Mouse (Mus musculus) adrenal gland, postnatal 14 days (tissue): ENCODE measurements around the gene Chchd5. TPM values are rescaled to one million over a fixed set of nuclear protein-coding genes. Genes with fewer than 3 reads are reported as not detected.
A peak's percentile ranks its signal among the peaks of the same experiment; 100 is the strongest.

Experiments used
- DNase-seq: peaks from one replicate; pipeline ENCODE4 v3.0.0; 2021; ENCODE audit warnings: mixed read lengths
- total RNA-seq: library from RNA; stranded (reverse); gene quantifications from 2 replicates; pipeline ENCODE4 v1.2.3, GENCODE M21; 2021

The Chchd5 gene
- total RNA-seq, 1 experiment from 2014 or later: 19.7 TPM

DNA sequence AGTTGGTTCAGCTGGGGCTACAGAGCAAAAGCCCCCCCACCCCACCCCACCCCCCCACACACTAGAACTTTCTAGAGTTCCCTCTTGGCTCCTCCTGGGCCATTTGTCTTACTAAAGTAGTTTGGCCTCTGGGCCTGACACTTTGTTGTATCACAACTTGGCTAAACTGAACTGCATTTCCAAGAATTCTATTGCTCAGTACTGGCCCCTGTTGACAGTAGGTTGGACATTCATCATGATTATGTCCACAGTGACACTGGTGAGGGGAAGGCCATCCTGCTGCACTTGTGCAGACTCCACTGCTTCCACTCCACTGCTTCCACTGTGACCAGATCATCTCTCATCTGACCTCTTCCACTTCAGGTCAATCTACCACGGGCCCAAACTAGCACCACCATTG, 23.3 kb downstream of the Chchd5 start:
- peak; percentile 28 for DNase-seq

DNA sequence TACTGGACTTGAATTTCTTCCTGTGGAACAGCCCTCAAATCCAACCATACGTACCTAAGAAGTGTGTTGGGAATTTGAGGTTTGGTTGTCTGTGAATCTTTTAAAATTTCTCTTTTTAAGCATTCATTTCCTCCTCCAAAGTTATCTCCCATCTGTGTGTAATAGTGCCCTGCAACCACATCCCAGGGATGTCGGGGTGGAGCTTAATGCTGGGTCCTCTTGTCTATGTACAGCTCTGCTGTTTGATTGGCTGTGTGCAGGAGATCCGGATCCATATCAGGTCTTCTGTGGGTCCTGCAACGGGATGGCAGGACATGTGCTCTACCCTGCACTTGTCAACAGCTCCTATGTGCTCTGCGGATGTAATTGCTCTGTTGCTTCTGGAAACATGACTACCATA, 35.3 kb downstream of the Chchd5 start:
- DNase-seq: no peak

DNA sequence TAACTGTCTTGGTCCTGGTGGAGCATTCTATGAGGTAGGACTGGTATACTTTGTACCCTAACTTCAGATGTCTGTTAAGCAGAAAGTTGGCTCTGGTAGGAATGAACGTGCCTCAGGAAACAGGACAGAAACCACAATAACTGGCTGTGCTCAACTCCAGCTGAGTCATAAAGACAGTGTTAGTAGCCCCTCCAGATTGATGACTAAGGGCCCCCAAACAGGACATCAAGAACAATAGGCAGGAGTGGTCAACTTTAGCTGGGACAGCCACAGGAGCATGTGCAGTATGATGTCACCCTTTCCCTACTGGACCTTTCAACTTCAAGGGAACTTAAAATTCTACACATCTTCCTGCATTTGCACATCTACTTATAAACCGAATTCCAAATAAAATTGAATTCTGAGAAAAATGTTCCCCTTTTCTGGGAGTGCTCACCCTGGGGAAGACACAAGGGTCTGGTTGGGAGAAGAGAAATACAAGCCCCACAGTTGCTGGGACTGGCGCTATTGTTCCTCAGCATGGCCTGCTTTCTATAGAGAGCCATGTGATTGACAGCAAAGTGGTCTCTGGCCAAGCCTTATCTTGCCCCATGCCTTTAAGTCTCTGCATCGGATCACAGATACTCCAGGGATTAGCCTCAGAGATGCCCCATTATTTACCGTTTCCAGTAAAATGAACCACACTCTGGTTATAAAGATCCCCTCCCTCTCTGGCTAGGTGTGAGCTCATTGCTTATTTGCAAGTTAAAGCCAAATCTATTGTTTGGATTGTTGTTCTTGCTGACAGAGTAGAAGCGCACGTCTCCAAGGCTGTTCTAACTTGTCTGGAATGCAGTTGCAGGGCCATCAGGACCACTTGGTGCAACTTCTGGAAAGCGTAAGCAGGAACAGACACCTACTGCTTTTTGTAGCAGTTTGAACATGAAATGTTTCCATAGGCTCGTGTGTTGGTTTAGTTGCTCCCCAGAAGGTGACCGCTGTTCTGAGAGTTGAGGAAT, 37.3 kb downstream of the Chchd5 start:
- DNase-seq: no peak

DNA sequence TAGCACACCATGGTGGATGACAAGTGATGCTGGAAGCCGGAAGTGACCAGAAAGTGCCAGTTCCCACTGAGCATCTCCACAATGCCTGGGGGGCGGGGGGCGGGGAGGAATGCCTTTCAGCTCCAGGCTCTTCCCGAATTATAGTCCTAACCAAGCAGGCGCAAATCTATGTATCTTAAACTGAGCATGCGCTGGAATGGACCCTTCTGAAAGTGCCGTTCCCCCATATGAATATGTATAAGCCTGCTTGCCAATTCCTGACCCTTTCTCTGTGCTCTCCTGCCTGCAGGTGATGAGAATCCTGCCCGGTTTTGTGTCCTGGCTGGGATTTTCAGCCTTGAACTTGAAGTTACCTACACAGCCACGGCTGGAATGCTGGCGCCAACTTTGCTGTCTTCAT, 43.9 kb downstream of the Chchd5 start:
- DNase-seq: no peak

DNA sequence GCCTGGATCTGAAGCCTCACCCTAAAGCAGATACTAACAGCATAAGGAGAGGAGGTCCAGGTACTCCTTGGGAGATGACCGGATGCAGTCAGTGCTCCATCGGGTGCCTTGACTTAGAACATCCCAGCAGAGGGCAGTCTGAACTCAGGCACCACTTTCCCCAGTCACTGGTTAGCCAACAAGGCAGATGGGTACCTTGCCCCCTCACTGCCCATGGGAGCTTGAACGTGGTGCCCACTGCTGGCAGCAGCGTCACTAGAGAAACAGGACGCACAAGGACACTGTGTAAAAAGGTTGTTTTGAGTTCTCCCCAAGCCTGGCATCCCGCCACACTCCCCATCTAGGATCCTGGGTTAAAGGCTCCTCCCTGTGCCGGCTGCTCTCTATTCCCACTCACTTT, 45.0 kb downstream of the Chchd5 start:
- DNase-seq: peak; percentile 68

DNA sequence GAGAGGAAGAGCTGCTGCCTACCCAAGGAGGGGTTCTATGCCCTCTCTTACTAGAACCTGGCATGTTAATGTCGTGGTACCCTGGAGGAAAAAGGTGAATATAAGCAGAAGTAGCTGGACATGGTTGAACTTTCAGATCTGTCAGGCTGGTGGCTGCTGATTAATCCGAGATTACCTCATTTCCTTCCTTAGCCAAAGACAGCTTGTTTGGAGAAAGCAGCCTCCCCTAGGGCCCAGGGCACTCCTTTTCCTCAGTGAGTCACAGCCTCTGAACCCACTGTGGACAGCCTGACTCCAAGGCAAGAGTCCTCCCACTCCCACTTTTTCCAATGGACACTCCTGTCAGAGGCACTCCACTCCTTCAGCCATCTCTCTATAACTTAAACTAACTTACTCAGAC, 46.1 kb downstream of the Chchd5 start:
- DNase-seq: no peak

DNA sequence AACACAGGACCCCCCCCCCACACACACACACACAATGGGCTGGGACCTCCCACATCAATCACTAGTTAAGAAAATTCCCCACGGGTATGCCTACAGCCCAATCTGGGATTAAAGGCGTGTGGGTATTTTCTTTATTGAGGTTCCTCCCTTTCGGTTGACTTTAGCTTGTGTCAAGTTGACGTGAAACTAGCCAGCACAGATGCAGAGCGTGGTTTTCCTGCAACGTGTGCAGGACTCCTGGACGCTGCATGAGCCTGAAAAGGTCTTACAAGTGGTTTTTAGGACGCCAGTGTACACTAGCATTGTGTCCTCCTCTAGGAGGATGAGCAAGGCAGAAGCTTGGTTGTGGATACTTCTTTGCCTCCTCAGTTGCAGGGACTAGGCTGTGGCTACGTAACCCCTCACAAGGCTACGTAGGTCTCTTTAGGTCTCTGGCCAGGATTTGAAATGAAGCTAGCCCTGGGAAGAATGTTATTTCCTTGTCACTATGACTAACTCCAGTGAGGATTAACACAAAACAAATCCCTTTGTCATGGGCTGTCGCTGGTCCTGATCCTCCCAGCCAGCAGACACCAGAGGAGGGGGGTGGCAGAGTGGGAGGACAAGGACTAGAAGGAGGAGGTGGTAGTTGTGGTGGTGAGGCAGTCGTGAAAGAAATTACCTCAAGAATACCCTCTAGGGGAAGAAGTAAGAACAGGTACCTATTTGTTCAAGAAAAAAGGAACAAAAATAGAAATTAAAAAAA, 47.3 kb downstream of the Chchd5 start:
- DNase-seq: no peak

DNA sequence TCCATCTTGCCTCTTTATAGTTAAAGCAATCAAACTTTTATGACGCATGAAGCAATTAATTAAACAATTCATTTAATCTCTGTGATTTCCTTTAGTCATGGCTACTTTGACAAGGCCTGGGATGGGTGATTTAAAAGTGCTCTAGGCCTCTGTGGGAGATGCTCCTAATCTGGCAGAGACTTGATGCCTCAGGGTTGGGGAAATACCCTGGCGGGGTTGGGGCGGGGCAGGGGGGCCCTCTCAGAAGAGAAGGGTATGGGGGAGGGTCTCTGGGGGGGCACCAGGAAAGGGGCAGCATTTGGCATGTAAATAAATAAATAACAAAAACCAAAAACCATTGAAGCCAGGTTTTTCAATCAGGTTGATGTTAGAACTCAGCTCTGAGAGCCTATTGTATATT, 48.2 kb downstream of the Chchd5 start:
- no peak for DNase-seq

DNA sequence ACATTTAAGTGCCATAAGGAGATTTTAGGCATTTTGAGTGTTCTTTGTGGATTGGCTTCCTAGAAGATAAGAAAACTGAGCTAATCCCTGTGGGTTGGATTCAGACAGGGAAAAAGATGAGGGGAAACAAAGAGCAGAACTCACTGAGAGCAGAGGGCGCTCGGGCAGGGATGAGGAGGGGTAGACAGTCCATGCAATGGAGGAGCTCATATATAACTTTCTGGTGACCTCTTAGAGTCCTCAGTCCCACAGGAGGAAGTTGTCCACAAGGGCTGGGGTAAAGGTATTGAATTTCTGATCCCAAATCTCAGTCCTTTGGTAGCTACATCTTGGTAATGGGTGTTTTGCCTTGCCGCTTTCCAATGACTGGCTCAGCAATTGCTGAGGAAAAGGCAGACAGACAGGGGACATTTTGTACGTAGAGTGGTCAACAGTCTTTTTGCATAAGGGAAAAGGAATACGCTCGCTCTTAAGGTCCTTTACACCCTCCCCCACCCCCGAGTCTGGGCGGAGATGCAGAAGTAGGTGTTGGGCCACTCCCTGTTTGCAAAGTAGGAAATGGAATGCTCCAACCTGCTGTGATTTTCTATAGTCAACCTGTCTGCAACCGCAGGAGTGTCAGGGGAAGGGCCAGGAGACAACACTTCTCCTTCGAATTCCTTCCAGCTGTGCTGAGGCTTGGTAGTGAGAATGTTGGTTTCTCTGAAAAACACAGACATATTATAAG, 48.8 kb downstream of the Chchd5 start:
- DNase-seq: no peak

DNA sequence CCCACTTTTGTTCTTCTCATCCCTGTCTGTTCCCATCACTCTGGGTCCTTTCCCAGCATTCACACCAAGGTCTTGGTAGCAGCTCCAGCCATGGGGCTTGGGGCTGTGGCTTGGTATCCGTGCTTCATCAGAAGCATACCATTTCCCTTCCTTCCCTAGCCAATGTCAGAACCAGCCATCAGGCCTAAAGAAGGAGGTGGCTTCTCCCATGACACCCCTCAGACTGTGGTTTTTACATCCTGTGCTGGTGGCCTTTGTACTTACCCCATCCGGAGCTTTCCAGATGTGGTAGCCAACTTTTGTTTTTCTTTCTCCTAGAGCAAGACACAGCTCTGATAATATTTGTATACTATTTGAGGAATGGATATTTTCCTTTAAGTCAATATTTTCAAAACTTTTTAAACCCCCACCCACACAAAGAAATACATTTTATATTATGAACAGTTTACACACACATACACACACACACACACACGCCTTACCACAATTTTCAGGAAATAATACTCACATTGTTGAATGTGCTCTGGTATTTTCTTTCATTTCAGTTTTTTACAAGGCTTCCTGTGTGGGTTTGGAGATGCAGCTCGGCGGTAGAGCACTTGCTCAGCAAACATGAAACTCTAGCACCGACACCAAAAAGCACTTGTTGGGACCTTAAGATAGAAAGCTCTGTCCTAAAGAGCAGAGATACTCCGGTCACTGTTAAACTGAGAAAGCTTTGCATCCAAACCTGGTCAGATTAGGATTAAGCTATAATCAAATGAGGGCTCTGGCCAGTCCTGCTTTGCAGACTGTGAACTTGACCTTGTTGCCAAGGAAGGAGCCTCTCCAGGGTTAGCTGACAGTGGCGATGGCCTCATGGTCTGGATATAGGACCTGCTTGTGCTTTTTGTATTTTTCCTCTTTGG, 50.7 kb downstream of the Chchd5 start:
- DNase-seq: peak; percentile 12

DNA sequence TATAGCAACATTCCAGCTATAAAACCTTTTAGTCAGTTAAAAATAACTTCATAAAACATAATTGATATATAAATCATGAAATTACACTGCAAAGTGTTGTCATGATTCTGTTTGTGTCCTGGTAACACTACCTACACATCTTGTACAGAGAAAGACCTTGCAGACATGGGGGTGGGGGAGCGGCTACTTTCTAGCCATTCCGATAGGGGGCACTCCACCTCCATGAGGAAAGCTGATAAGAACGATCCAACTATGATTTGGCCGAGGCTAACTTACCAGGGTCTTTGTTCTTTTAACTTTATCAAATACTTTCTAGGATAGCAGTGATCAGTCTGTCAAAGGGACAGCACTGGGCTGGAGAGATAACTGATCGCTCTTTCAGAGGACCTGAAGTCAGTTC, 52.0 kb downstream of the Chchd5 start:
- DNase-seq: no peak

DNA sequence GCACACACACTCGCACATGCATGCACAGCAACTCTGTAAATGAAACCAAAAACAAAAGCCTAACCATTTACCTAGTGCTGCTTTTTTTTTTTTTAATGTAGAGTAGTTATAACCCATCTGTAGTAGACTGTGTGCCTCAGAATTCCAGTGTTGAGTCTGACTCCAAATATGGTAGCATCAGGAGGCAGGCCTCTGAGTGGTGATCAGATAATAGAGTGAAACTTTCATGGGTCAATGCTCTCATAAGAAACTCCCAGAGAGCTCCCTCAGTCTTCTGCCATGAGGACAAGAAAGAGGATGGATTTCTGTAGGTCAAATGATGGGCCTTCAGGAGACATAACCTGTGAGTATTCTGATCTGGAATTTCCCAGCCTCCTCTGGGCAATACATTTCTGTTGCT, 52.9 kb downstream of the Chchd5 start:
- DNase-seq: no peak

DNA sequence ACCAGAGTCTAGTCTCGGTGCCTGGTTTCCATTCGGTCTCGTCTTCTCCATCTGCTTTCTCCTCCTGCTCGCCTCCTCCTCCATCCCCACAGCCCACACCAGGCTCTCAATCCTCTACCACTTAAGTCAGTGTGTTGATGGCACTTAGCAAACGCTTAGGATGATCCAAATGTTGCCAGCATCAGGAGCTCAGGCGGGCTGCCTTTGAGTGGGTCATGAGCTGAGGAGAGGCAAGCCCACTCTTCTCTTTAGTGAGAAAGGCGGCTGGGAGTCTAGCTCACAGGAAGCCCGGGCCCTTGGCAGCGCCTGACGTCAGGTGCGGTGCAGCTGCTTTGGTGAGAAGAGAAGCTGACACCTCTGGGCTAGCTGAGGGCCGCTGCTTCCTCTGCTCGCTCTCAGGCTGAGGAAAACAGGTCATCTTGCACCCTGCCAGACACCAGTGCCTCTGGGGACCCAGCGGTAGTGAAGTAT, 54.1 kb downstream of the Chchd5 start:
- DNase-seq: peak; percentile 13

Other genes with a start within 250 kb of the Chchd5 start
- gene Zc3h8, start 185.6 kb upstream of the Chchd5 start, total RNA-seq: 3.9 and 4.7 TPM in 2 replicates
- 4.1 and 7.1 TPM in 2 replicates for gene Zc3h6, start 162.3 kb upstream of the Chchd5 start, total RNA-seq
- gene Gm10762, start 162.0 kb upstream of the Chchd5 start, total RNA-seq: 10.7 and 13.0 TPM in 2 replicates
- gene Vinac1, start 81.5 kb upstream of the Chchd5 start, total RNA-seq: 0.11 TPM in 2 replicates
- gene Ttl, start 63.8 kb upstream of the Chchd5 start, total RNA-seq: 11.0 and 11.2 TPM in 2 replicates
- gene Polr1b, start 28.7 kb upstream of the Chchd5 start, total RNA-seq: 15.6 and 19.5 TPM in 2 replicates
- gene Slc20a1, start 69.1 kb downstream of the Chchd5 start, total RNA-seq: 19.1 and 24.3 TPM in 2 replicates
- gene Ckap2l, start 167.5 kb downstream of the Chchd5 start, total RNA-seq: 9.3 and 10.4 TPM in 2 replicates
- gene Il1a, start 180.3 kb downstream of the Chchd5 start, total RNA-seq: 0.26 and 0.60 TPM in 2 replicates
- gene Il1b, start 241.4 kb downstream of the Chchd5 start, total RNA-seq: 0.26 and 0.74 TPM in 2 replicates